In genomic region chr6:59208685-59209298, GRCm38 (mm10) we compare ENCODE assay signal across 7 mouse cellular contexts. TPM values are rescaled to one million over a fixed set of nuclear protein-coding genes. Genes with fewer than 3 reads are reported as not detected.
A peak's percentile ranks its signal among the peaks of the same experiment; 100 is the strongest.
DNase-seq lines count a peak whose midpoint lies in the region; ATAC-seq and TF ChIP-seq lines count a peak whose summit lies in the region.

Gene Tigd2, plus strand, starts transcription at chr6:59208870.

- TF ChIP-seq POLR2A in small intestine, adult 2 months (IDR thresholded peaks at IDR 0.05; ENCODE audit: low read depth, low read length) = peak; percentile 83

- under 1% methylated on average over 62 of the region's 62 CpGs for WGBS in intestine, postnatal 0 days
- under 1% methylated on average over 50 of the region's 62 CpGs for WGBS in midbrain, embryonic 12.5 days
- under 1% methylated on average over 62 of the region's 62 CpGs for WGBS in small intestine, adult 2 months

- intact Hi-C loops in left cerebral cortex, postnatal 4 days (cut with DNase I) = no loop called here

- H3K27ac ChIP-seq in intestine, postnatal 0 days (ENCODE audit: low read depth, low read length) = peak within 1 kb of the TSS; percentile 90
- H3K27ac ChIP-seq in midbrain, embryonic 12.5 days (replicated peaks) = peak within 1 kb of the TSS; percentile 83
- peak within 1 kb of the TSS; percentile 58 for H3K27ac ChIP-seq in small intestine, adult 2 months (ENCODE audit: insufficient read depth, low read depth, low read length)

- H3K36me3 ChIP-seq in intestine, postnatal 0 days (ENCODE audit: control insufficient read depth, insufficient read depth) = no peaks in the 10 kb centered on the region
- H3K36me3 ChIP-seq in midbrain, embryonic 12.5 days = 0 out of 2 replicates have a peak, but pooled peaks cover 7% of the 10 kb centered on the region
- H3K36me3 ChIP-seq in small intestine, adult 2 months (ENCODE audit: control insufficient read depth, insufficient read depth, low read length) = no peaks in the 10 kb centered on the region; the same call in 1 of the 2 replicates

- no peaks in the 10 kb centered on the region for H3K4me1 ChIP-seq in intestine, postnatal 0 days (replicated peaks; ENCODE audit: control insufficient read depth, insufficient read depth, low read length)
- H3K4me1 ChIP-seq in midbrain, embryonic 12.5 days = peaks cover 6% of the 10 kb centered on the region; the same call in 1 of the 2 replicates
- no peaks in the 10 kb centered on the region; the same call in 1 of the 2 replicates for H3K4me1 ChIP-seq in small intestine, adult 2 months (ENCODE audit: control insufficient read depth, insufficient read depth, insufficient read length, low read length)

- peak within 1 kb of the TSS; percentile 84 for H3K4me3 ChIP-seq in intestine, postnatal 0 days (ENCODE audit: low read depth, low read length)
- peak within 1 kb of the TSS; percentile 76 for H3K4me3 ChIP-seq in midbrain, embryonic 12.5 days
- H3K4me3 ChIP-seq in small intestine, adult 2 months (ENCODE audit: low read depth, low read length) = peak within 1 kb of the TSS; percentile 94

- no peaks in the 10 kb centered on the region for H3K9me3 ChIP-seq in intestine, postnatal 0 days (ENCODE audit: control insufficient read depth)
- H3K9me3 ChIP-seq in midbrain, embryonic 12.5 days = no peaks in the 10 kb centered on the region

- ATAC-seq in intestine, postnatal 0 days = peak; percentile 98
- ATAC-seq in midbrain, embryonic 12.5 days (ENCODE audit: low FRiP score, low read depth) = peak; percentile 97

- TF ChIP-seq CTCF in intestine, postnatal 0 days (IDR thresholded peaks at IDR 0.05; ENCODE audit: low read depth) = peak; percentile 91
- peak; percentile 83 for TF ChIP-seq CTCF in small intestine, adult 2 months (IDR thresholded peaks at IDR 0.05; ENCODE audit: extremely low read depth, insufficient read length, insufficient replicate concordance, low read depth, low read length)

- peak within 1 kb of the TSS; percentile 70 for H3K4me2 ChIP-seq in intestine, postnatal 0 days (replicated peaks; ENCODE audit: low read depth)
- H3K4me2 ChIP-seq in midbrain, embryonic 12.5 days (replicated peaks) = peak within 1 kb of the TSS; percentile 68

- peak; percentile 95 for DNase-seq in adrenal gland, adult 2 months
- DNase-seq in embryo, embryonic 11.5 days (ENCODE audit: low read depth, low spot score) = peak; percentile 84
- DNase-seq in gastrocnemius, postnatal 4 days (ENCODE audit: low spot score in 2 of 2) = peak; percentile 93 to 95
- peak; percentile 98 for DNase-seq in left cerebral cortex, postnatal 4 days

- peak within 1 kb of the TSS; percentile 81 for H3K9ac ChIP-seq in intestine, postnatal 0 days (ENCODE audit: low read depth, low read length)
- H3K9ac ChIP-seq in midbrain, embryonic 12.5 days (replicated peaks) = peak within 1 kb of the TSS; percentile 87

- H3K27me3 ChIP-seq in intestine, postnatal 0 days (replicated peaks; ENCODE audit: control insufficient read depth, insufficient read depth, low read length) = no peaks in the 10 kb centered on the region
- no peaks in the 10 kb centered on the region for H3K27me3 ChIP-seq in midbrain, embryonic 12.5 days
- no peaks in the 10 kb centered on the region for H3K27me3 ChIP-seq in small intestine, adult 2 months (ENCODE audit: control insufficient read depth, insufficient read depth, low read length)

RNA-seq across cellular contexts. Expression of gene Tigd2, which starts in this region (rescaled TPM):
- 10 to 100 TPM; 17.6 to 18.7 TPM for total RNA-seq in adrenal gland, adult 2 months (2021)
- polyA plus RNA-seq in adrenal gland, adult 2 months (2012; rRNA removed) = 4.8 and 7.7 TPM in 2 replicates
- 10 to 100 TPM; 11.2 to 13.7 TPM for total RNA-seq in gastrocnemius, postnatal 4 days (2021)
- 17.2 and 19.0 TPM in 2 replicates for polyA plus RNA-seq in intestine, postnatal 0 days (2015; fragmentation: Nextera tagmentation; extraction: Ambion mirVana)
- 1 to 10 TPM; 8.2 to 9.2 TPM for total RNA-seq in left cerebral cortex, postnatal 4 days (2021)
- polyA plus RNA-seq in midbrain, embryonic 12.5 days (2016; fragmentation: Nextera tagmentation; extraction: Ambion mirVana) = 10.0 and 10.5 TPM in 2 replicates
- 2.1 and 2.2 TPM in 2 replicates for polyA plus RNA-seq in small intestine, adult 2 months (2012; rRNA removed)

Comparison
In these comparisons a context has a peak if more than half of its experiments do, and no peak if none do; other contexts are left out.
1. Peak in every context shown above with its lines: DNase-seq, ATAC-seq, H3K4me3 ChIP-seq and H3K27ac ChIP-seq.